9 mouse cellular contexts compared by ENCODE assay signal in the genomic region with DNA sequence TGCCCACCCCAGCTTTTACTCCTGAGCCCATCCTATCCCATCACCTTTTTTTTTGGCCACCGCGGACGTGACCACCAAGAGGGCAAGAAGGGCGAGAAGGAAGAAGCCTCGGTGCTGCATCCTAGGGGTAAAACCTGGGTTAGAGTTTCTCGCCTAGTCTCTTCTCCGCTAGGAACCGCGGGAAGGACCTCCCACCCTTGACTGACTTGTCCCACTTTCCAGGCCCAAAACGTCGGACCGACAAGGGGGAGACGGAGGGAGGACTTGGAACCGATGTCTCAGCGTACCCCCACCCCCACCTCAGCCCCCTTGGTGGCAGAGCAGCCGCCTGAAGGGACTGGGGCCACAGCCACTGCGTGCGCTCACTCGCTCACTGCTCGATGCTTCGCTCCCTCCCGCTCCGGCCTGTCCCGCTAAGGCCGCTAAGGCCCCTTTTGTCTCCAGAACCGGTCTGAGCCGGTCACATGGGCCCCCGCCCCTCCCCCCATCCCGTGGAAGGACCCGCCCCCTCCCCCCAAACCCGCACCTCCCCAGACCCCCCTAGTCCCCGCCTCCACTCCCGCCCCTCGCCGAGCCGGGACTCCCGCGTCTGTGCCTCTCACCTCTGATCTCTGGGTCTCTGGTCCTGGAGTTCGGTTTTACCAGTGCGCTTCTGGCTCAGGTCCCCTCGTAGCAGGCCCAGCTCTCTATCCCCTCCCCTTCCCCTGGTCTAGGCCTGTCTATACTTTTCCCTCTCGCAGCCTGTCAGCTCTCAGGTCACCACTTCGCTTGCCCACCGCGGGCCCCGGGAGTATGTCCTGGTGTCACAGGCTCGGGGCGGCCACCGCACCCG. TPM values are rescaled to one million over a fixed set of nuclear protein-coding genes. Genes with fewer than 3 reads are reported as not detected.
DNase-seq lines count a peak whose midpoint lies in the region; TF ChIP-seq lines count a peak whose summit lies in the region.
"Had no signal": no experiment of that assay in that cellular context is flagged by ENCODE, and none has a peak within 500 bp of the region (broad histone marks: within the 10 kb centered on the region; RNA-seq: fewer than 3 reads in every experiment).

No protein-coding gene starts in this region.

- peaks cover 11% of the 10 kb centered on the region for H3K4me1 ChIP-seq in lung, adult 2 months (ENCODE audit: control insufficient read depth, insufficient read depth, low read length)

- WGBS in lung, adult 2 months = 27% methylated on average over 46 of the region's 50 CpGs

- H3K4me3 ChIP-seq in lung, adult 2 months (replicated peaks; ENCODE audit: extremely low read depth, low read depth, low read length) = peak overlapping the region; percentile 30

- TF ChIP-seq CTCF in lung, adult 2 months (IDR thresholded peaks at IDR 0.05; ENCODE audit: insufficient read depth, low read length) = no peak

- no peak for TF ChIP-seq POLR2A in lung, adult 2 months (IDR thresholded peaks at IDR 0.05; ENCODE audit: borderline replicate concordance, extremely low read depth, low read depth, low read length)

- DNase-seq in lung, adult 2 months = no peak
- no peak for DNase-seq in lung, postnatal 25 days (ENCODE audit: low spot score)
- peak; percentile 60 for DNase-seq in cerebellum, adult 9-11 months
- DNase-seq in forelimb bud, embryonic 11.5 days (ENCODE audit: low read depth, low spot score) = peak; percentile 85
- DNase-seq in kidney, postnatal 4 days = peak; percentile 86 to 91
- DNase-seq in neural tube, embryonic 10.5 days (ENCODE audit: extremely low spot score, low spot score) = peak; percentile 98
- no peak for DNase-seq in layer of hippocampus, postnatal 25 days (ENCODE audit: extremely low spot score in 1 of 2, low spot score in 1 of 2)
- no peak for DNase-seq in adrenal gland, adult 2 months

RNA-seq across cellular contexts. Expression of a gene that starts 0.6 kb away (rescaled TPM):
- polyA plus RNA-seq in lung, adult 2 months (2012; rRNA removed) = 10.0 and 10.1 TPM in 2 replicates
- total RNA-seq in layer of hippocampus, postnatal 25 days (2021) = 10 to 100 TPM; 25.5 to 33.2 TPM
- total RNA-seq in adrenal gland, adult 2 months (2021) = 1 to 10 TPM; 6.0 to 8.0 TPM
- 1.3 and 2.1 TPM in 2 replicates for polyA plus RNA-seq in adrenal gland, adult 2 months (2012; rRNA removed)

RNA-seq across cellular contexts. Expression of a gene that starts 4.5 kb away (rescaled TPM):
- 0.10 and 0.13 TPM in 2 replicates for polyA plus RNA-seq in lung, adult 2 months (2012; rRNA removed)
- total RNA-seq in layer of hippocampus, postnatal 25 days (2021) = 10 to 100 TPM; 21.5 to 26.1 TPM
- total RNA-seq in adrenal gland, adult 2 months (2021) = 1 to 10 TPM; 2.1 to 3.1 TPM
- polyA plus RNA-seq in adrenal gland, adult 2 months (2012; rRNA removed) = 0.28 and 0.49 TPM in 2 replicates

RNA-seq across cellular contexts. Expression of a gene that starts 14.0 kb away (rescaled TPM):
- not detected in 2 replicates for polyA plus RNA-seq in lung, adult 2 months (2012; rRNA removed)
- total RNA-seq in layer of hippocampus, postnatal 25 days (2021) = not detected
- not detected for total RNA-seq in adrenal gland, adult 2 months (2021)
- not detected in 2 replicates for polyA plus RNA-seq in adrenal gland, adult 2 months (2012; rRNA removed)
- total RNA-seq: adrenal gland, postnatal 36 days had no signal

RNA-seq across cellular contexts. Expression of a gene that starts 44.1 kb away (rescaled TPM):
- 252 and 308 TPM in 2 replicates for polyA plus RNA-seq in lung, adult 2 months (2012; rRNA removed)
- total RNA-seq in layer of hippocampus, postnatal 25 days (2021) = 100 to 1,000 TPM; 479 to 537 TPM
- 10 to 100 TPM; 37.8 to 57.6 TPM for total RNA-seq in adrenal gland, adult 2 months (2021)
- 108 and 122 TPM in 2 replicates for polyA plus RNA-seq in adrenal gland, adult 2 months (2012; rRNA removed)

Comparison
In these comparisons a context has a peak if more than half of its experiments do, and no peak if none do; other contexts are left out.
1. DNase-seq: peak in cerebellum, adult 9-11 months (single experiment), forelimb bud, embryonic 11.5 days (single experiment), kidney, postnatal 4 days (2 of 2) and neural tube, embryonic 10.5 days (single experiment); none in lung, adult 2 months (single experiment), lung, postnatal 25 days (single experiment), layer of hippocampus, postnatal 25 days (0 of 2) and adrenal gland, adult 2 months (single experiment).
2. RNA of a gene that starts 4.5 kb away (total RNA-seq): 21.5 to 26.1 TPM in layer of hippocampus, postnatal 25 days; 2.1 to 3.1 TPM in adrenal gland, adult 2 months; every median in the first group is over 4 times any median in the second.